Mouse (Mus musculus) neural tube, embryonic 15.5 days (tissue): ENCODE measurements at regions not wholly inside any gene's neighbourhood (a gene's known extent, or its start where the extent isn't known, plus 50 kb on each side); places are given as distances from the start of the nearest gene placed in this dataset.
A peak's percentile ranks its signal among the peaks of the same experiment; 100 is the strongest.

Source experiments
- ATAC-seq: fragments of 200-750 bp; cut with Nextera tagmentation; 2 replicates; pipeline ENCODE4 v1.8.0; 2017; ENCODE audit warnings: mild to moderate bottlenecking, moderate TSS enrichment, moderate library complexity; ENCODE audit not compliant: low FRiP score
- H3K27ac ChIP-seq: fragments of 300-500 bp; sonication (generic); replicated peaks from 2 replicates; pipeline ENCODE4 v1.5.1; 2015; ENCODE audit warnings: mild to moderate bottlenecking, inconsistent platforms
- H3K27me3 ChIP-seq: fragments of 300-500 bp; sonication (generic); replicated peaks from 2 replicates; pipeline ENCODE4 v1.6.1; 2015; ENCODE audit warnings: inconsistent platforms
- H3K36me3 ChIP-seq: fragments of 300-500 bp; sonication (generic); 2 replicates; pipeline ENCODE4 v1.6.1; 2015; ENCODE audit warnings: inconsistent platforms
- H3K4me1 ChIP-seq: fragments of 300-500 bp; sonication (generic); 2 replicates; pipeline ENCODE4 v1.6.1; 2015; ENCODE audit warnings: inconsistent platforms
- H3K4me2 ChIP-seq: fragments of 300-500 bp; sonication (generic); 2 replicates; pipeline ENCODE4 v1.6.1; 2015; ENCODE audit warnings: inconsistent platforms, mild to moderate bottlenecking, moderate library complexity
- H3K4me3 ChIP-seq: fragments of 300-500 bp; sonication (generic); replicated peaks from 2 replicates; pipeline ENCODE4 v1.5.1; 2015; ENCODE audit warnings: mild to moderate bottlenecking, inconsistent platforms
- H3K9ac ChIP-seq: fragments of 300-500 bp; sonication (generic); replicated peaks from 2 replicates; pipeline ENCODE4 v1.6.1; 2015; ENCODE audit warnings: mild to moderate bottlenecking, inconsistent platforms
- H3K9me3 ChIP-seq: fragments of 300-500 bp; sonication (generic); replicated peaks from 2 replicates; pipeline ENCODE4 v1.6.1; 2016; ENCODE audit warnings: inconsistent platforms
- WGBS: fragments of 180-500 bp; shearing (Covaris S2); methylation state at CpG from one replicate; pipeline ENCODE4 v1.1.7; 2015; ENCODE audit warnings: mixed read lengths; 5-methylcytosine and 5-hydroxymethylcytosine counted together

- Histone ChIP-seq H3K27me3 (no peaks in the 10 kb centered on the region), H3K27ac (no peak overlapping the region), H3K4me3 (no peak overlapping the region), H3K4me1 (peaks cover 7% of the 10 kb centered on the region; the same call in 1 of the 2 replicates), H3K36me3 (no peaks in the 10 kb centered on the region), H3K9ac (no peak overlapping the region), H3K4me2 (no peak overlapping the region), H3K9me3 (no peaks in the 10 kb centered on the region)
- WGBS = 94% methylated on average over 3 of the region's 3 CpGs
- no peak for ATAC-seq
Measured at GRCm38 (mm10) chr5:75382138-75382537, 192.6 kb upstream of the Kit start.

- 40% methylated on average over 13 of the region's 13 CpGs for WGBS
Measured at GRCm38 (mm10) chr5:75387886-75388454, 186.7 kb upstream of the Kit start.

GRCm38 (mm10) chr5:75388699-75389260, 185.9 kb upstream of the Kit start:
- WGBS = 89% methylated on average over 7 of the region's 7 CpGs

More at GRCm38 (mm10) chr5:75387886-75388454, 186.7 kb upstream of the Kit start:
- H3K4me2 ChIP-seq = peak overlapping the region; percentile 34
- no peak overlapping the region for H3K27ac ChIP-seq
- H3K9ac ChIP-seq = no peak overlapping the region
- peaks cover 5% of the 10 kb centered on the region for H3K4me1 ChIP-seq
- H3K27me3 ChIP-seq = no peaks in the 10 kb centered on the region
- no peaks in the 10 kb centered on the region for H3K9me3 ChIP-seq
- ATAC-seq = no peak
- H3K4me3 ChIP-seq = no peak overlapping the region
- H3K36me3 ChIP-seq = no peaks in the 10 kb centered on the region

GRCm38 (mm10) chr5:75389433-75389971, 185.2 kb upstream of the Kit start:
- ATAC-seq = no peak
- H3K4me2 ChIP-seq = no peak overlapping the region

More at GRCm38 (mm10) chr5:75388699-75389260, 185.9 kb upstream of the Kit start:
- Histone ChIP-seq H3K36me3 (no peaks in the 10 kb centered on the region), H3K27me3 (no peaks in the 10 kb centered on the region), H3K9ac (no peak overlapping the region), H3K4me3 (no peak overlapping the region), H3K4me1 (peaks cover 5% of the 10 kb centered on the region), H3K9me3 (no peaks in the 10 kb centered on the region), H3K27ac (no peak overlapping the region), H3K4me2 (no peak overlapping the region)
- no peak for ATAC-seq

GRCm38 (mm10) chr5:75398820-75399219, 175.9 kb upstream of the Kit start:
- Histone ChIP-seq H3K27me3 (no peaks in the 10 kb centered on the region), H3K4me2 (no peak overlapping the region), H3K27ac (no peak overlapping the region), H3K9ac (no peak overlapping the region), H3K36me3 (no peaks in the 10 kb centered on the region), H3K9me3 (no peaks in the 10 kb centered on the region), H3K4me3 (no peak overlapping the region), H3K4me1 (peaks cover 13% of the 10 kb centered on the region)
- ATAC-seq = no peak
- WGBS = 64% methylated on average over 5 of the region's 5 CpGs

More at GRCm38 (mm10) chr5:75389433-75389971, 185.2 kb upstream of the Kit start:
- H3K27ac ChIP-seq = 0 out of 2 replicates have a peak overlapping the region, but pooled peaks have one; percentile 23
- WGBS = 62% methylated on average over 7 of the region's 7 CpGs
- H3K4me1 ChIP-seq = peaks cover 5% of the 10 kb centered on the region
- H3K9ac ChIP-seq = no peak overlapping the region
- H3K36me3 ChIP-seq = no peaks in the 10 kb centered on the region
- no peak overlapping the region for H3K4me3 ChIP-seq
- no peaks in the 10 kb centered on the region for H3K27me3 ChIP-seq
- no peaks in the 10 kb centered on the region for H3K9me3 ChIP-seq

- no peak for ATAC-seq
- Histone ChIP-seq H3K4me3 (no peak overlapping the region), H3K9ac (no peak overlapping the region), H3K36me3 (no peaks in the 10 kb centered on the region), H3K27me3 (no peaks in the 10 kb centered on the region), H3K9me3 (no peaks in the 10 kb centered on the region), H3K27ac (no peak overlapping the region), H3K4me1 (peaks cover 31% of the 10 kb centered on the region), H3K4me2 (no peak overlapping the region)
- 34% methylated on average over 3 of the region's 3 CpGs for WGBS
Measured at GRCm38 (mm10) chr5:75401734-75402133, 173.0 kb upstream of the Kit start.

- 51% methylated on average over 3 of the region's 3 CpGs for WGBS
- H3K9me3 ChIP-seq = no peaks in the 10 kb centered on the region
- H3K9ac ChIP-seq = no peak overlapping the region
- no peaks in the 10 kb centered on the region for H3K36me3 ChIP-seq
- ATAC-seq = no peak
- peaks cover 31% of the 10 kb centered on the region for H3K4me1 ChIP-seq
- H3K4me3 ChIP-seq = no peak overlapping the region
- no peak overlapping the region for H3K4me2 ChIP-seq
- H3K27me3 ChIP-seq = no peaks in the 10 kb centered on the region
- no peak overlapping the region for H3K27ac ChIP-seq
Measured at GRCm38 (mm10) chr5:75402631-75403030, 172.1 kb upstream of the Kit start.

- no peak for ATAC-seq
- no peaks in the 10 kb centered on the region for H3K36me3 ChIP-seq
- H3K27me3 ChIP-seq = no peaks in the 10 kb centered on the region
- WGBS = 88% methylated on average over 5 of the region's 5 CpGs
- H3K4me2 ChIP-seq = no peak overlapping the region
- H3K9me3 ChIP-seq = no peaks in the 10 kb centered on the region
- no peak overlapping the region for H3K27ac ChIP-seq
- H3K4me1 ChIP-seq = peaks cover 33% of the 10 kb centered on the region
- no peak overlapping the region for H3K4me3 ChIP-seq
- H3K9ac ChIP-seq = no peak overlapping the region
Measured at GRCm38 (mm10) chr5:75403531-75403930, 171.2 kb upstream of the Kit start.

- peak; percentile 33; the same call in 1 of the 2 replicates for ATAC-seq
- H3K4me1 ChIP-seq = peaks cover 33% of the 10 kb centered on the region
- WGBS = 25% methylated on average over 9 of the region's 9 CpGs
- no peak overlapping the region for H3K4me2 ChIP-seq
- H3K9ac ChIP-seq = no peak overlapping the region
- H3K27me3 ChIP-seq = no peaks in the 10 kb centered on the region
- H3K9me3 ChIP-seq = no peaks in the 10 kb centered on the region
- no peaks in the 10 kb centered on the region for H3K36me3 ChIP-seq
- 0 out of 2 replicates have a peak overlapping the region, but pooled peaks have one; percentile 9 for H3K27ac ChIP-seq
- H3K4me3 ChIP-seq = no peak overlapping the region
Measured at GRCm38 (mm10) chr5:75404601-75405285, 170.0 kb upstream of the Kit start.

GRCm38 (mm10) chr5:75405496-75405895, 169.2 kb upstream of the Kit start:
- WGBS = 46% methylated on average over 7 of the region's 7 CpGs
- Histone ChIP-seq H3K9ac (no peak overlapping the region), H3K27ac (0 out of 2 replicates have a peak overlapping the region, but pooled peaks have one; percentile 41), H3K9me3 (no peaks in the 10 kb centered on the region), H3K36me3 (no peaks in the 10 kb centered on the region), H3K4me2 (no peak overlapping the region), H3K27me3 (no peaks in the 10 kb centered on the region), H3K4me1 (peaks cover 34% of the 10 kb centered on the region), H3K4me3 (no peak overlapping the region)
- ATAC-seq = 0 out of 2 replicates have a peak, but pooled peaks have one; percentile 24

- ATAC-seq = no peak
- Histone ChIP-seq H3K4me1 (peaks cover 27% of the 10 kb centered on the region), H3K27me3 (no peaks in the 10 kb centered on the region), H3K4me3 (no peak overlapping the region), H3K4me2 (no peak overlapping the region), H3K36me3 (no peaks in the 10 kb centered on the region), H3K9ac (no peak overlapping the region), H3K27ac (no peak overlapping the region), H3K9me3 (no peaks in the 10 kb centered on the region)
- 63% methylated on average over 10 of the region's 10 CpGs for WGBS
Measured at GRCm38 (mm10) chr5:75407686-75408085, 167.0 kb upstream of the Kit start.
